Mouse (Mus musculus): Measurements from ENCODE around the gene Gm21764. TPM values are rescaled to one million over a fixed set of nuclear protein-coding genes. Genes with fewer than 3 reads are reported as not detected.
"Not testable (repeated sequence)": the region's sequence is repeated elsewhere in the genome, so short reads cannot be mapped to it uniquely, and the experiment has no call there.

The Gm21764 gene
- polyA plus RNA-seq (2015; fragmentation: Nextera tagmentation; extraction: Ambion mirVana) = not detected in 2 replicates

- not testable (repeated sequence) for H3K4me2 ChIP-seq (ENCODE audit: low read depth, low read length); H3K9me3 ChIP-seq (replicated peaks; ENCODE audit: control insufficient read depth, low read length); H3K4me3 ChIP-seq (replicated peaks; ENCODE audit: low read length); ATAC-seq (ENCODE audit: insufficient read depth, low FRiP score); H3K27ac ChIP-seq (ENCODE audit: low read length); H3K4me1 ChIP-seq (ENCODE audit: control insufficient read depth, insufficient read depth, low read length); H3K36me3 ChIP-seq (ENCODE audit: control insufficient read depth, insufficient read depth, low read length); H3K9ac ChIP-seq (ENCODE audit: low read length); H3K27me3 ChIP-seq (ENCODE audit: control insufficient read depth, insufficient read depth, low read length)
- WGBS = no CpG with 5 or more reads among the region's 3 CpGs
Observed at GRCm38 (mm10) chrY:18061712-18062111, at the start of gene Gm21764. TSS of gene Gm21764 (minus strand) at chrY:18061812.

- H3K4me1 ChIP-seq (ENCODE audit: control insufficient read depth, insufficient read depth, low read length); H3K27ac ChIP-seq (ENCODE audit: low read length); H3K4me3 ChIP-seq (replicated peaks; ENCODE audit: low read length); H3K9ac ChIP-seq (ENCODE audit: low read length); H3K27me3 ChIP-seq (ENCODE audit: control insufficient read depth, insufficient read depth, low read length); H3K36me3 ChIP-seq (ENCODE audit: control insufficient read depth, insufficient read depth, low read length); ATAC-seq (ENCODE audit: insufficient read depth, low FRiP score); H3K9me3 ChIP-seq (replicated peaks; ENCODE audit: control insufficient read depth, low read length); H3K4me2 ChIP-seq (ENCODE audit: low read depth, low read length): not testable (repeated sequence)
Observed at GRCm38 (mm10) chrY:18088816-18089215, 27.2 kb upstream of the Gm21764 start, which contains the start of gene Ssty1. TSS of gene Ssty1 (plus strand) at chrY:18089116.

Other genes starting within 250 kb of the Gm21764 start
- not detected in 2 replicates for gene Gm21904, start 215.5 kb downstream of the Gm21764 start, polyA plus RNA-seq (2015; fragmentation: Nextera tagmentation; extraction: Ambion mirVana)
- not detected in 2 replicates for gene Gm20772, start 187.1 kb downstream of the Gm21764 start, polyA plus RNA-seq (2015; fragmentation: Nextera tagmentation; extraction: Ambion mirVana)
- not detected in 2 replicates for gene Gm20831, start 187.1 kb downstream of the Gm21764 start, polyA plus RNA-seq (2015; fragmentation: Nextera tagmentation; extraction: Ambion mirVana)
- not detected in 2 replicates for gene Srsy, start 124.5 kb downstream of the Gm21764 start, polyA plus RNA-seq (2015; fragmentation: Nextera tagmentation; extraction: Ambion mirVana)
- gene Ssty1, start 27.3 kb upstream of the Gm21764 start, polyA plus RNA-seq (2015; fragmentation: Nextera tagmentation; extraction: Ambion mirVana) = not detected in 2 replicates

Data from stomach, embryonic 16.5 days (tissue).